Mouse (Mus musculus) neural tube, embryonic 15.5 days (tissue): Measurements from ENCODE around the gene Slc22a2. TPM values are rescaled to one million over a fixed set of nuclear protein-coding genes. Genes with fewer than 3 reads are reported as not detected.

Experiments
- ATAC-seq: fragments of 200-750 bp; cut with Nextera tagmentation; 2 replicates; pipeline ENCODE4 v1.8.0; 2017; ENCODE audit warnings: mild to moderate bottlenecking, moderate TSS enrichment, moderate library complexity; ENCODE audit not compliant: low FRiP score
- H3K27ac ChIP-seq: fragments of 300-500 bp; sonication (generic); replicated peaks from 2 replicates; pipeline ENCODE4 v1.5.1; 2015; ENCODE audit warnings: mild to moderate bottlenecking, inconsistent platforms
- H3K27me3 ChIP-seq: fragments of 300-500 bp; sonication (generic); replicated peaks from 2 replicates; pipeline ENCODE4 v1.6.1; 2015; ENCODE audit warnings: inconsistent platforms
- H3K36me3 ChIP-seq: fragments of 300-500 bp; sonication (generic); 2 replicates; pipeline ENCODE4 v1.6.1; 2015; ENCODE audit warnings: inconsistent platforms
- H3K4me1 ChIP-seq: fragments of 300-500 bp; sonication (generic); 2 replicates; pipeline ENCODE4 v1.6.1; 2015; ENCODE audit warnings: inconsistent platforms
- H3K4me2 ChIP-seq: fragments of 300-500 bp; sonication (generic); 2 replicates; pipeline ENCODE4 v1.6.1; 2015; ENCODE audit warnings: inconsistent platforms, mild to moderate bottlenecking, moderate library complexity
- H3K4me3 ChIP-seq: fragments of 300-500 bp; sonication (generic); replicated peaks from 2 replicates; pipeline ENCODE4 v1.5.1; 2015; ENCODE audit warnings: mild to moderate bottlenecking, inconsistent platforms
- H3K9ac ChIP-seq: fragments of 300-500 bp; sonication (generic); replicated peaks from 2 replicates; pipeline ENCODE4 v1.6.1; 2015; ENCODE audit warnings: mild to moderate bottlenecking, inconsistent platforms
- H3K9me3 ChIP-seq: fragments of 300-500 bp; sonication (generic); replicated peaks from 2 replicates; pipeline ENCODE4 v1.6.1; 2016; ENCODE audit warnings: inconsistent platforms
- WGBS: fragments of 180-500 bp; shearing (Covaris S2); methylation state at CpG from one replicate; pipeline ENCODE4 v1.1.7; 2015; ENCODE audit warnings: mixed read lengths; 5-methylcytosine and 5-hydroxymethylcytosine counted together
- polyA plus RNA-seq: library from polyadenylated mRNA; unstranded; fragments of >200 nt; fragmentation: Nextera tagmentation; extraction: Ambion mirVana; gene quantifications from 2 replicates; pipeline ENCODE4 v1.2.1, GENCODE M21; 2015

The Slc22a2 gene
- polyA plus RNA-seq, 1 experiment from 2014 or later = 0.24 TPM

DNA sequence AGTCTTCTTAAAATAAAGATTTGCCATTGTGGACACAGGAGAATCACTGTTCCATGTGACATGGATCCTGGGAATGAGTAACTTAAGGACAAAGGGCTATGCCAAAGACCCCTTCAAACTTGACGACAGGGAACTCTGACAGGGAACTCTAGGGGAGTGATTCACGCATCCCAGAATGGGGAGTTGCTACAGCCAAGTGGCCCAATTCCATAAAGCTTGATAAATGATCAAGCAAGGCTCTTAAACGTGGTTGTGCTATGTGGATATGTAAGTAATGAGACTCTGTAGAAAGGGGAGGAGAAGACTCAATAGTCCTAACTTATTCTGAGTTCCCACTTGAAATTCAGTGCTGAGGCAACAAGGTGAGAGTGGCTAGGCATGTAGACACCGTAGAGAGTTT, 50.9 kb downstream of the Slc22a2 start:
- Histone ChIP-seq H3K4me2 (no peak overlapping the region), H3K4me3 (no peak overlapping the region), H3K27ac (no peak overlapping the region), H3K27me3 (no peaks in the 10 kb centered on the region), H3K9me3 (no peaks in the 10 kb centered on the region), H3K36me3 (no peaks in the 10 kb centered on the region), H3K9ac (no peak overlapping the region), H3K4me1 (0 out of 2 replicates have a peak, but pooled peaks cover 2% of the 10 kb centered on the region)
- no peak for ATAC-seq
- WGBS = 62% methylated on average over 4 of the region's 4 CpGs

DNA sequence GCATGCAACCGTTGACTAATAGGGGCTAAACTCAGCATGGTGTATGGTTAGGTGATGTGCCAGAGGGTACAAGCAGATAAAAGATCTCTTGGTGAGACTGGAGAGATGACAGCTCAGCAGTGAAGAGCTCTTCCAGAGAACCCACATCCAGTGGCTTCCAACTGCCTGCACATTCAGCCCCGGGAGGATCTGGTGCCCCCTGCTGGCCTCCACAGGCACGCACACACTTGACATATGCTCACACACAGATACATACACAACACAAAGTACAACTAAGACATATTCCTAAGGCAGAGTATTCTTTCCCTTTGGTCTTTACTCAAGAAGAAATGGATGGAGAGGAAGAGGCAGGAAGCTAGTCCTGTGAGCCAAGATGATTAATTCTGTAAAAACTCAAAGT, 55.7 kb downstream of the Slc22a2 start:
- H3K27ac ChIP-seq = no peak overlapping the region
- H3K9me3 ChIP-seq = no peaks in the 10 kb centered on the region
- ATAC-seq = no peak
- H3K27me3 ChIP-seq = no peaks in the 10 kb centered on the region
- WGBS = 95% methylated on average over 3 of the region's 3 CpGs
- no peak overlapping the region for H3K4me2 ChIP-seq
- H3K9ac ChIP-seq = no peak overlapping the region
- no peaks in the 10 kb centered on the region for H3K36me3 ChIP-seq
- H3K4me1 ChIP-seq = 0 out of 2 replicates have a peak, but pooled peaks cover 2% of the 10 kb centered on the region
- no peak overlapping the region for H3K4me3 ChIP-seq

DNA sequence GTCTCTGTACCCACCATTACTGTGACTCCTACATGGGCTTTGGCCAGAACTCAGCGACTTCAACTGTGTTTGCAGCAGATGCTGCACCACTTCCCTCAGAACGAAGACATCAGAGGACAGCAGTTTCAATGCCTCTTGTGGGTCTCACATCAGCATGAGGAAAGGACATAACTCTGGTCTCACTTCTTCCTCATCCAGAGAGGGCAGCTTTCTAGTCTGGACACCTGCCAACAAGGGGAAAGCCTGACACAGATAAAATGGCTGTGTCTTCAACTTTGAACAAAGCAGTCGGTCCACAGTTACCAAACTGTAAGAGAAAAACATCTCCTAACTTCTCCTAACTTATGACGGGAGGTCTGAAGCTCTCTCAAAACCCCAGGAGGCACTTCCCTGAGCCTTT, 57.2 kb downstream of the Slc22a2 start:
- ATAC-seq = no peak
- Histone ChIP-seq H3K36me3 (no peaks in the 10 kb centered on the region), H3K4me3 (no peak overlapping the region), H3K9ac (no peak overlapping the region), H3K27ac (no peak overlapping the region), H3K4me2 (no peak overlapping the region), H3K4me1 (no peaks in the 10 kb centered on the region), H3K27me3 (no peaks in the 10 kb centered on the region), H3K9me3 (no peaks in the 10 kb centered on the region)
- 79% methylated on average over 4 of the region's 4 CpGs for WGBS

DNA sequence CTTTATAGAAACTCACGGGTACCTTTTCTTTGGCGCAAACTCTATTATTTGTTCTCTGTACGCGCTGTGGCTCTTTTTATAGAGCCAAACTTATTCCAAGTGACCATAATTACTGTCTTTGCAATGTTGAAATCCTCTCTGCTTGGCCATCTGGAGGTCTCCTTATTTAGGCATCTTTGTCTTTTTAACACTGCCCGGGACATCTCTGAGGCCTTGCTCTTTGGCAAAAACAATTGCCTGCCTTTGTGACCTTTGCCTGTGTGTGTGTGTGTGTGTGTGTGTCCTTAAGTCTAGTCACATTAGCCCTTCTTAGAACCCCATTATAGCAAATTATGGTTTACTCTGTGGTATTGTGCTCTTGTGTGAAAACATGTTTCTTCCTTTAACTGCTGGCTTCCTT, 61.5 kb downstream of the Slc22a2 start:
- H3K36me3 ChIP-seq = no peaks in the 10 kb centered on the region
- no peaks in the 10 kb centered on the region for H3K27me3 ChIP-seq
- no peak overlapping the region for H3K4me3 ChIP-seq
- H3K9ac ChIP-seq = no peak overlapping the region
- no peak overlapping the region for H3K4me2 ChIP-seq
- no peaks in the 10 kb centered on the region for H3K9me3 ChIP-seq
- H3K27ac ChIP-seq = no peak overlapping the region
- no peak for ATAC-seq
- 70% methylated on average over 5 of the region's 5 CpGs for WGBS
- H3K4me1 ChIP-seq = no peaks in the 10 kb centered on the region

DNA sequence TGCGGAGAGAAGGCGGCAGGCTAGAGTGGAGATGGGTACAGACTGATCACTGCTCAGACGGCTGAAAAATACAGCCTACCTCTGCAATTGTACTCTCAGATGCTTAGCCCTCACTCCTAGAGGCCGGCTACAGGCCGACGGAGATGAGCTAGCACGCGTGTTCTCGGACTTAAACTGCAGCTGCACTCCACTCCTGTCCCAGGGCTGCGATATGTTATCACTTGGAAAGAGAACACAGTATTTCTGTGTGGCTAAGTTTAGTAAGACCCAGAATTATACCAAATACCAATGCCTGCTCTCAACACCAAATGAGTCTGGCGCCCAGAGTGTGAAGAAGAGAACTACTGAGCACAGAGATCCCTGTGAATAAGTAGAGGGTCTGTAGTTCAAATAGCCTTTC, 68.7 kb downstream of the Slc22a2 start:
- no peak overlapping the region for H3K4me2 ChIP-seq
- H3K27ac ChIP-seq = no peak overlapping the region
- H3K4me3 ChIP-seq = no peak overlapping the region
- WGBS = 94% methylated on average over 11 of the region's 11 CpGs
- no peaks in the 10 kb centered on the region for H3K9me3 ChIP-seq
- H3K27me3 ChIP-seq = no peaks in the 10 kb centered on the region
- no peak for ATAC-seq
- no peaks in the 10 kb centered on the region for H3K4me1 ChIP-seq
- no peaks in the 10 kb centered on the region for H3K36me3 ChIP-seq
- no peak overlapping the region for H3K9ac ChIP-seq

DNA sequence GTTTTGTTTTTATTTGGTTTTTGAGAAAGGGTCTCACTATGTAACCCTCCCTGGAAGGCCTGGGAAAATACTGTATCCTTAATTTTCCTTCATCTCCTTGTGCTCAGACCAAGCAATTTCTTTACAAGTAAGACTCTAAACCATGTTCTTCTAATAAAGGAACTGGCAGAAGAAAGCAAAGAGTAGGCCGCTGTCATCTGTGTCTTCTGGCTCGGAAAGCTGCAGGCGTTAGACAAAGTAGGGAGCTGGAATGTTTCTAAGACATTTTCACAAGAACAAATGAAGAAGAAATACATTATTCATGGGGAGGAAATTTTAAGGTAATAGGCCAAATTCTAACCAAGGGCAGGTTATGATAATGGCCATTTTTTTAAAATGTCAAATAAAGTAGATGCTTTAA, 70.1 kb downstream of the Slc22a2 start:
- no peaks in the 10 kb centered on the region for H3K27me3 ChIP-seq
- no peak for ATAC-seq
- no peak overlapping the region for H3K27ac ChIP-seq
- no peaks in the 10 kb centered on the region for H3K9me3 ChIP-seq
- no peak overlapping the region for H3K9ac ChIP-seq
- no peaks in the 10 kb centered on the region for H3K36me3 ChIP-seq
- whole genome bisulfite sequencing = 85% methylated on average over 3 of the region's 3 CpGs
- H3K4me2 ChIP-seq = no peak overlapping the region
- no peaks in the 10 kb centered on the region for H3K4me1 ChIP-seq
- H3K4me3 ChIP-seq = no peak overlapping the region

DNA sequence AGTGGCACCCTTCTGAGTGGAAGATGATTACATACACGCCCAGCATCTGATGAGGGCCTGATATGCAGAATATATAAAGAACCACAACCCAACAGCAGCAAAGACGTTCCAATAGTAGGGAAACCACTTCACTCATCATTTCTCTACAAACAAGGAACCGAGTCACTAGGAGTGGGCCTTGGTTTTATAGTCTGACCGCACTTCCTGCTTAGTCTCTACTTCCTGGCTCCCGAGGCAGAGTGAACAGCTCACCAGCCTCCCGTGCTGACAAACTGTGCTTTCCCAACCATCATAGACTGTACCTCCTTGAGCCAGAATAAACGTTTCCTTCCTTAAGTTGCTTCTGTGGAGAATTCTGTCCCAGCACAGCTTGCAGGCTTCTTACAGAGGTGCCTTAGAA, 71.9 kb downstream of the Slc22a2 start:
- Histone ChIP-seq H3K27me3 (no peaks in the 10 kb centered on the region), H3K36me3 (no peaks in the 10 kb centered on the region), H3K4me1 (no peaks in the 10 kb centered on the region), H3K9ac (no peak overlapping the region), H3K4me3 (no peak overlapping the region), H3K27ac (no peak overlapping the region), H3K4me2 (no peak overlapping the region), H3K9me3 (no peaks in the 10 kb centered on the region)
- 88% methylated on average over 7 of the region's 7 CpGs for WGBS
- ATAC-seq = no peak

DNA sequence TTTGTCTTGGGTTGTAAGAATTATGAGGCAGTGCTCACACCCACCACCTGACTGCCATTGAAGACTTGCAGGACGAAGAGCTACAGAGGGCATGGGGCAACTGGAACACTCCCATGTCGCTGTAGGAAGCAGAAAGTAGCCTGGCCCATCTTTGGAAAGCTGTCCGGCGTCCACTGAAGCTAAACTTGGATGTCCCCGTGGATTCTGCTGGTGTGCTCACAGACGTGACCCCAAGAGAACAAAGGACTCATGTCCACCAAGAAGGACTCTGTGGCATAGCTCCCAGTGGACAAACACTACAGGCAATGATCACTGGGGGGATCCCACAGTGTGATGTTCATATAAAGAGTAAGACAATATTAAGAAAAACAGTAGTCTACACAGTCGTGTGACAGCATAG, 74.9 kb downstream of the Slc22a2 start:
- no peaks in the 10 kb centered on the region for H3K9me3 ChIP-seq
- ATAC-seq = no peak
- no peak overlapping the region for H3K9ac ChIP-seq
- no peaks in the 10 kb centered on the region for H3K27me3 ChIP-seq
- H3K4me2 ChIP-seq = no peak overlapping the region
- H3K27ac ChIP-seq = no peak overlapping the region
- no peaks in the 10 kb centered on the region for H3K36me3 ChIP-seq
- H3K4me3 ChIP-seq = no peak overlapping the region
- 78% methylated on average over 7 of the region's 7 CpGs for WGBS
- H3K4me1 ChIP-seq = 0 out of 2 replicates have a peak, but pooled peaks cover 3% of the 10 kb centered on the region

DNA sequence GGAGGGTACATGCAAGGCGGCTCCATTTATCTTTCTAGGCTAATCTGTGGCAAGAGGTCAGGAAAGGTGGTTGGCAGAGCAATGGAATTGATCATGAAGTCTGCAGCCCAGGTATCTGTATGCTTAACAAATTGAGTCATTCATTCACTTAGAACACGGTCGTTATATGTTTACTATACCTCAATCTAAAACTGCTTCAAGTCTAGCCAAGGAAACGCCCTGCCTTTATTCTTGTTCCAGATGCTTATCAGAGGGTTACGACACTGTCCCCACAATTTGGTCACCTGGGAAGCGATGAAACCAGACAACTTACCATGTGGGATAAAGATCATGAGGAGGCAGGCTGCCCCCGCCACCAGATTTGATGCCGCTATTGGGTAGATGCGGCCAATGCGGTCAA, 75.3 kb downstream of the Slc22a2 start:
- ATAC-seq = no peak
- H3K9me3 ChIP-seq = no peaks in the 10 kb centered on the region
- H3K4me1 ChIP-seq = 0 out of 2 replicates have a peak, but pooled peaks cover 3% of the 10 kb centered on the region
- H3K27ac ChIP-seq = no peak overlapping the region
- no peak overlapping the region for H3K9ac ChIP-seq
- H3K4me3 ChIP-seq = no peak overlapping the region
- 92% methylated on average over 10 of the region's 10 CpGs for WGBS
- H3K36me3 ChIP-seq = no peaks in the 10 kb centered on the region
- no peaks in the 10 kb centered on the region for H3K27me3 ChIP-seq
- H3K4me2 ChIP-seq = no peak overlapping the region

DNA sequence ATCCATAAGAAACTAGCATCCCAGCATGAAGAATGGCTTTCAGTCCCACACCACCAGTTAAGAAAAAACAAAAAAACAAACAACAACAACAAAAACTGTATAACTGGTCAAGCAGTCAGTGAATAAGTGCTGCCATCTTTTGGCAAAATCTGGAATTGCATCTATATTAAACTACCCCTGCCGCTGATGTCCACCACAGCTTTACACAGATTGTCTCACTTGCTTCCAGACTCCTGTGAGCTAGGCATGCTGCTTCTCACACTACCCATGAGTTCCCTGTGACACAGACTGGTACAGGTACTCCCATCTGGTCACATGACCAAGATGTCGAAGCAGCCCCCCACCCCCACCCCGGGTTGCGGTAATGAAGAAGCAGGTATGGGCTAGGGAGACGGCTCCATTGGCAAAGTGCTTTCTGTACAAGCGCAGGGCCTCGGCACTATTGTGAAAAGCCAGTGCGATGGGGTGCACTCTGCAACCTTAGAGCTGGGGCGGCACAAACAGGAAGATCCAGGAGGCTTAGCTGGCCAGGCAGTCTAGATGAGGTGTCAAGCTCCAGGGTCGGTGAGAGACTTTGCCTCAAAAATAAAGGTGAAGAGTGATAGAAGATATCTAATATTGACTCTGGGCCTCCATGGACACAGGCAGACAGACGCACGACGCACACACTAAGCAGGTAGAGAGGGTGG, 76.8 kb downstream of the Slc22a2 start:
- H3K9me3 ChIP-seq = no peaks in the 10 kb centered on the region
- no peaks in the 10 kb centered on the region for H3K36me3 ChIP-seq
- WGBS = 71% methylated on average over 13 of the region's 13 CpGs
- no peak overlapping the region for H3K9ac ChIP-seq
- H3K4me3 ChIP-seq = no peak overlapping the region
- 0 out of 2 replicates have a peak, but pooled peaks have one; percentile 31 for ATAC-seq
- no peak overlapping the region for H3K4me2 ChIP-seq
- H3K4me1 ChIP-seq = 0 out of 2 replicates have a peak, but pooled peaks cover 3% of the 10 kb centered on the region
- H3K27me3 ChIP-seq = no peaks in the 10 kb centered on the region
- H3K27ac ChIP-seq = no peak overlapping the region

DNA sequence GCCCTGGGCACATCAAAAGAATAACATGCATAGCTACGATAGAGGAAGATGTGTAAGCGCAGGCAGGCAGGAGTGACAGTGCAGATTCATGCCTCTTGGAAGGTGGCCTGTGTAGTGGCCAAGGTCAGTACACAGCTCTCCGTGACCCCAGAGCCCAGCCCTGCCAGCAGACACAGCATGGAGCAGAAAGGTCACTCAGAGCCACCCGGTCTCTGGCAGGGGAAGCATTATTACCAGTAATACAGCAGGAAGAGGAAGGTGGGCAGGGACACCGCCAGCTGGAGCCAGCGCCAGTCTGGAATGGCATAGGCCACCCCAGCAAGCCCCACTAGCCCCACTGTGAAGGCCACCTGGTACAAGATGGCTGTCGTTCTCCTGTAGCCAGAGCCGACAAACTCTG, 80.2 kb downstream of the Slc22a2 start:
- Histone ChIP-seq H3K4me3 (no peak overlapping the region), H3K4me2 (no peak overlapping the region), H3K36me3 (no peaks in the 10 kb centered on the region), H3K4me1 (peaks cover 10% of the 10 kb centered on the region), H3K9ac (no peak overlapping the region), H3K9me3 (no peaks in the 10 kb centered on the region), H3K27me3 (no peaks in the 10 kb centered on the region), H3K27ac (no peak overlapping the region)
- ATAC-seq = no peak
- 79% methylated on average over 8 of the region's 8 CpGs for WGBS

DNA sequence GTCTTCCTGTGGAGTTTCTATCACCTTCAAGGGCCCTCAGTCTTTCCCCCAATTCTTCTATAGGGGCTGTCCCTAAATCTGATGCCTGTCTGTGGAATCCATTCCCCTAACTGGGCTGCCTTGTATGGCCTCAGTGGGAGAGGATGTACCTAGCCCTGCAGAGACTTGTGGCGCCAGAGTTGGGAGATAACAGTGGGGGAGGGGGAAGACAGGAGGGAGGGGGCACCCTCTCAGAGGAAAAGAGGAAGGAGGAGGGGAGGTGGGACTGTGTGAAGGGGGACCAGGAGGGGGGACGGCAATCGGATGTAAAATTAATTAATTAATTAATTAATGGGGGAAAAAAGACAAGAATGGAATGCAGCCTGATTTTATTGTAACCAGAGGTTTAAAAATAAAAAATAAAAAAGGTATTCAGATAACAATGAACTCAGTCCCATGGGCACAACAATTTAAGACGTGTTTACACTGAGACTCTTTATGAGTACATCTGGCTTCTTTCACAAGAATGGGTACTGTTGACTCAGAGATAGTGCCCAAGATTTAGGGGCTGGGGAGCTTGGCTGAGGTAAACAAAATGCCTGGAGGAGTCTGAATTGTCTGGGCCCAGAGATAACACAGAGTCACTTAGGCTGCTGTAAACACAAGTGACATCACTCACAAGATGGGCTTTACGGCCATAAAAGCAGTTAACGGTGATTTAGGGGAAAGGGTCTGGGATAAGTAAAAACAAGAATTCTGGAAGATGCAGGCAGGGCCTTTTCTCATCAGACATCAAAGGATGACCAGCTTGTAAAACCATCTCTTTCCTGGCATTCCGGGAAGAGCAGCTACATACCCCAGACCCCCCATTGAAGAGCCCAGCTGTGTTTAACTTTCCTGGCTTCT, 84.8 kb downstream of the Slc22a2 start:
- no peaks in the 10 kb centered on the region for H3K36me3 ChIP-seq
- no peak overlapping the region for H3K9ac ChIP-seq
- no peak overlapping the region for H3K4me2 ChIP-seq
- 11% methylated on average over 7 of the region's 7 CpGs for WGBS
- no peaks in the 10 kb centered on the region for H3K27me3 ChIP-seq
- no peak overlapping the region for H3K4me3 ChIP-seq
- H3K4me1 ChIP-seq = peaks cover 10% of the 10 kb centered on the region
- H3K9me3 ChIP-seq = no peaks in the 10 kb centered on the region
- H3K27ac ChIP-seq = no peak overlapping the region
- ATAC-seq = 0 out of 2 replicates have a peak, but pooled peaks have one; percentile 46
